Mouse (Mus musculus) liver, embryonic 11.5 days (tissue): Measurements from ENCODE around the gene Ccdc162. TPM values are rescaled to one million over a fixed set of nuclear protein-coding genes. Genes with fewer than 3 reads are reported as not detected.

Source experiments
- ATAC-seq: fragments of 200-750 bp; cut with Nextera tagmentation; replicated peaks from 2 replicates; pipeline ENCODE4 v1.8.0; 2017; ENCODE audit warnings: moderate number of reproducible peaks, mild to moderate bottlenecking, moderate TSS enrichment, moderate library complexity; ENCODE audit not compliant: low FRiP score
- DNase-seq: peaks from one replicate; pipeline ENCODE4 v3.0.0-alpha.2; 2017; ENCODE audit warnings: low spot score
- H3K27ac ChIP-seq: fragments of 300-500 bp; sonication (generic); 2 replicates; pipeline ENCODE4 v1.5.1; 2014; ENCODE audit warnings: mild to moderate bottlenecking, low read depth, low read length, control low read depth
- H3K27me3 ChIP-seq: fragments of 300-500 bp; sonication (generic); replicated peaks from 2 replicates; pipeline ENCODE4 v1.6.1; 2014; ENCODE audit warnings: low read length, mixed read lengths; ENCODE audit not compliant: control insufficient read depth, insufficient read depth
- H3K36me3 ChIP-seq: fragments of 300-500 bp; sonication (generic); 2 replicates; pipeline ENCODE4 v1.6.1; 2014; ENCODE audit warnings: mild to moderate bottlenecking, low read length, moderate library complexity, mixed read lengths; ENCODE audit not compliant: control insufficient read depth, insufficient read depth
- H3K4me1 ChIP-seq: fragments of 300-500 bp; sonication (generic); replicated peaks from 2 replicates; pipeline ENCODE4 v1.6.1; 2014; ENCODE audit warnings: low read length, mixed read lengths; ENCODE audit not compliant: control insufficient read depth, insufficient read depth
- H3K4me2 ChIP-seq: fragments of 300-500 bp; sonication (generic); 2 replicates; pipeline ENCODE4 v1.6.1; 2014; ENCODE audit warnings: mild to moderate bottlenecking, control low read depth, moderate library complexity
- H3K4me3 ChIP-seq: fragments of 300-500 bp; sonication (generic); 2 replicates; pipeline ENCODE4 v1.5.1; 2014; ENCODE audit warnings: low read depth, low read length, control low read depth
- H3K9ac ChIP-seq: fragments of 300-500 bp; sonication (generic); 2 replicates; pipeline ENCODE4 v1.6.1; 2014; ENCODE audit warnings: low read depth, low read length, control low read depth
- H3K9me3 ChIP-seq: fragments of 300-500 bp; sonication (generic); 2 replicates; pipeline ENCODE4 v1.6.1; 2016; ENCODE audit warnings: low read length, inconsistent platforms, mixed read lengths; ENCODE audit not compliant: control insufficient read depth
- WGBS: fragments of 180-500 bp; shearing (Covaris S2); extraction: QIAGEN DNeasy Blood & Tissue Kit; methylation state at CpG from one replicate; pipeline ENCODE4 v1.1.7; 2014; 5-methylcytosine and 5-hydroxymethylcytosine counted together
- polyA plus RNA-seq: library from polyadenylated mRNA; unstranded; fragments of >200 nt; fragmentation: Nextera tagmentation; extraction: Ambion mirVana; gene quantifications from 2 replicates; pipeline ENCODE4 v1.2.1, GENCODE M21; 2014

The Ccdc162 gene
- polyA plus RNA-seq, 1 experiment from 2014 or later = 0.43 TPM

DNA sequence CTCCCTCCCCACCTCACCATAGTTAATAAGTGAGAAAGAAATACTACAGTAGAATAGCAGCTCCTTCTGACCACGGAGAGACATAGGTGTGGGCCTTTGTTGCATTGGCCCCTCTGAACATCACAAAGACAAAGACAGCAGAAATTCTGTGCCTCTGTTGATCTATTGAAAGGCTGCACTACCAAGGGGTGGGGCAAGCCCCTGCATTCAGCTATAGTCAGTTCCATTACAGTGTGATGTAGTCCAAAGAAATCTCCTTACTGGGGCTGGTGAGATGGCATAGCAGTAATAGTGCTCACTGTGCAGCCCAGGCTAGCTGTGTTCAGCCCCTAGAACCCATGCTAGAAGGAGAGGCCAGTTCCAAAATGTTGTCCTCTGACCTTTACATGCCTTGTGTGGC lies 211.4 kb downstream of the Ccdc162 start:
- Histone ChIP-seq H3K9ac (no peak overlapping the region), H3K9me3 (no peaks in the 10 kb centered on the region), H3K27ac (no peak overlapping the region), H3K4me1 (no peaks in the 10 kb centered on the region), H3K36me3 (no peaks in the 10 kb centered on the region), H3K4me3 (no peak overlapping the region), H3K27me3 (no peaks in the 10 kb centered on the region), H3K4me2 (no peak overlapping the region)
- ATAC-seq (no peak), DNase-seq (no peak)
- WGBS = 82% methylated on average over 1 of the region's 1 CpGs

DNA sequence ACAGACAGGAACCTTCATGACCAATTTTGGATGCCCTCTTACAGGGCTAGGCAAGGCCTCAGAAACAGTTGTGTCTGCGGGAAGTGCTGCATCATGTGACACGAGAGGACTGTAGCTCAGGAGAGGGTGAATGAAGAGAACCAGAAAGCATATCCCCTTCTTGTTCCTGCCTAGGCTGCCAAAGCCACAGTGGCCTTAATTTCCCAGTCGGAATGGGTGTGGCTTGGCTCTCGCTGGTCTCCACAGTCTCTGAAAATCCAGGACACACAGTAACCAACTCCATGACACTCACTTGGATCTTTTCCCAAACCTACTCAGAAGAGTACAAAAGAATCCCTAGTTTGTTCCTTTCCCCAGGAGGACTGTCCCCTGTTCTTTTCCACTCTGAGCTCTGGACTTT lies 215.5 kb downstream of the Ccdc162 start:
- WGBS = 64% methylated on average over 4 of the region's 4 CpGs
- H3K27ac ChIP-seq = no peak overlapping the region
- H3K4me3 ChIP-seq = no peak overlapping the region
- no peaks in the 10 kb centered on the region for H3K36me3 ChIP-seq
- DNase-seq (no peak), ATAC-seq (no peak)
- no peaks in the 10 kb centered on the region for H3K9me3 ChIP-seq
- no peak overlapping the region for H3K4me2 ChIP-seq
- no peak overlapping the region for H3K9ac ChIP-seq
- no peaks in the 10 kb centered on the region for H3K4me1 ChIP-seq
- no peaks in the 10 kb centered on the region for H3K27me3 ChIP-seq

DNA sequence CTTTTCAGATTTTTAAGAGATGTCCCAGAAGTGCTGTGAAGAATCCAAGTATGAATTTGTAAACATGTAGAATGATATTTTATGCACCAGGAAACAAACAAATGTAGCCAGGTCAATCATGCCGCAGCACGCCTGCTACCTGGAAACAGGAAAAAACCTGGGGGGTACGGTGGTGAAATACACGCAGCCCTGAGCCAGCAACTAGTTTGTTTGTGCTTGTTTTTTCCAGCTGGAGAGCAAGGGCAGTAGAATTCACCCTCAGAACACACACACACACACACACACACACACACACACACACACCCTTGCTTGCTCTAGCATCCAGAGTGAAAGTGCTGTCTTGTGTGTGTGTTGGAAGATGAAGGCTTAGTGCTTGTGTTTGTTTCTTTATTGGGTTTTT lies 225.3 kb downstream of the Ccdc162 start:
- no peaks in the 10 kb centered on the region for H3K9me3 ChIP-seq
- no peak overlapping the region for H3K4me3 ChIP-seq
- DNase-seq (no peak), ATAC-seq (no peak)
- H3K27me3 ChIP-seq = no peaks in the 10 kb centered on the region
- 0 out of 2 replicates have a peak, but pooled peaks cover 9% of the 10 kb centered on the region for H3K4me1 ChIP-seq
- H3K36me3 ChIP-seq = peaks cover 7% of the 10 kb centered on the region
- H3K9ac ChIP-seq = no peak overlapping the region
- WGBS = 46% methylated on average over 4 of the region's 4 CpGs
- no peak overlapping the region; the same call in 1 of the 2 replicates for H3K4me2 ChIP-seq
- H3K27ac ChIP-seq = no peak overlapping the region

DNA sequence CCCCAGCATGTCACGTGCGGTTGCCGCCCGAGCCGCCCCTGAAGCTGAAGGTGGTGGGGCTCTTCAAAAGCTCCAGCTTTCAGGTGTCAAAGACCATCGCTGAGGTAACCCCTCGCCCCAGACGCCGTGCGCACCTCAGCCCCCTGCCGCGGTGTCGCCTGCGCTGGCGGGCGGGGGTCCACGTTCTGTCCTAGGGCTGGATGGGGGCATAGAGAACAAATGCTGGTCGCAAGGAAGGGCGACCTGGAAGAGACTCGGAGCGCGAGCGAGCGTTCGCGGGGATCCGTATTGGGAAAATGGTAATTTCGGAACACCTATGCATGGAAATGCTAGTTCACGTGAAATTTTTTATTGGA lies 225.9 kb downstream of the Ccdc162 start:
- H3K27ac ChIP-seq = no peak overlapping the region
- 1% methylated on average over 29 of the region's 29 CpGs for WGBS
- no peak for DNase-seq

DNA sequence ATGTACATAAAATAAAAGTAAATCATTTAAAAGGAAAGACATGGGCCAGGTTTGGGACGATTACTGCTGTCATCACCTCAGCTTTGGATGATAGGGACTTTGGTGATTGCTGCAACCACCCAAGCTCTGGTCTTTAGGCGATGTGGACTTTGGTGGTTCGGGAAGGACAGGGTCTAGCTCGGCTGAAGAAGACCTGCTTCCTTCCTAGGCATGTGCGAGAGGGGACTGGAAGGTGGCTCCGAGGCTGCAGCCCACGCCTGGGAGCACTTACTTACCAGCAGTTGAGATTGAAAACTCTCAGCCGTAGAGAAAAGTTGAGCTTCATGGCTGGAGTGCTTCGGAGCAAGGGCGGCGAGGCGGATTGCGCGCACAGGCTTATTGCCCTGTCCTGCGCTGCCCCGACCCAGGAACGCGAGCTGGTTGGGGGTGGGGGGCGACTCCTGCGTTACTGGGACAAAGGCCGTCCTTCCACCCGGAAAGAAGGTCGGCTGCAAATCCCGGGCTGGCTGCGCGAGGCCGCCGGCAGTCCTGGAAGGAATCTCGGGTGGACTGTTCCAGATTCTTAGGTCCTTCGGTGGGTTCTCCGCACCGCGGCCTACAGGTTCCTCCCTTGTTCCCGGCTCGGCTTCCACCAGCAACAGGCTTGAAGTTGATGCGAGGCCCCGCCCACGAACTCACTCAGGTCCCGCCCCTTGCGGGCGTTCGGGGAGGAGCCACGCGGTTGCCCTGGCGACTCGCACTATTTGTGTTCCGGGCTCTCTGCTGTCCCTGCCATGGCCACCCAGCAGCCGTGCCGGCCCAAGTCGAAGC lies 226.5 kb downstream of the Ccdc162 start, which contains the start of the genes Smpd2 and Ppil6:
Gene Smpd2, minus strand, starts transcription at position 662 of the 810 bp plus-strand sequence.
Gene Ppil6, plus strand, starts transcription at position 732 of the 810 bp plus-strand sequence.
- peak; percentile 96 for DNase-seq
- Histone ChIP-seq H3K27ac (peak within 1 kb of the TSS; percentile 34; the same call in 1 of the 2 replicates), H3K27me3 (no peaks in the 10 kb centered on the region), H3K9me3 (no peaks in the 10 kb centered on the region), H3K4me1 (0 out of 2 replicates have a peak, but pooled peaks cover 9% of the 10 kb centered on the region), H3K36me3 (peaks cover 13% of the 10 kb centered on the region), H3K4me3 (peak within 1 kb of the TSS; percentile 71), H3K9ac (peak within 1 kb of the TSS; percentile 77), H3K4me2 (peak within 1 kb of the TSS; percentile 99)
- WGBS = 2% methylated on average over 50 of the region's 50 CpGs
- ATAC-seq = peak; percentile 93

More for the DNA sequence above, 225.9 kb downstream of the Ccdc162 start:
- Histone ChIP-seq H3K9me3 (no peaks in the 10 kb centered on the region), H3K27me3 (no peaks in the 10 kb centered on the region), H3K9ac (peak overlapping the region; percentile 77), H3K36me3 (peaks cover 12% of the 10 kb centered on the region), H3K4me3 (peak overlapping the region; percentile 71), H3K4me1 (0 out of 2 replicates have a peak, but pooled peaks cover 9% of the 10 kb centered on the region), H3K4me2 (peak overlapping the region; percentile 99)
- ATAC-seq = no peak

DNA sequence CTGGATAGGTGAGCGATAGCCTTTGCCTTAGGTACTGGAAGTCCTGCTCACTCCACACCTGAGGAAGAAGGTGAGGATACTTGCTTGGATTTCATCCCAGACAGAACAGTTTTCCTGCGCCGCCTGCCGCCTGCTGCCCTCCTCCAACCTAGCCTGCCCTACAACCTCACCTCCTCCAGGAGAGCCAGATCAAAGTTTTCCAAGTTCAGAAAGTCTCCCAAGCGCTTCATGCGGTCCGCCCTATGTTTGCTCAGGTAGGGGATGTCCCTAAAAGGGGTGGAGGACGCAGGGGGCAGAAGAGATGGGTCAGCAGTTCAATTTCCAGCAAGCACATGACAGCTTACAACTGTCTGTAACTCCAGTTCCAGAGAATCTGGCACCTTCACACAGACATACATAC lies 227.1 kb downstream of the Ccdc162 start:
- H3K4me2 ChIP-seq = peak overlapping the region; percentile 99
- H3K4me1 ChIP-seq = 0 out of 2 replicates have a peak, but pooled peaks cover 9% of the 10 kb centered on the region
- no peak overlapping the region for H3K27ac ChIP-seq
- H3K27me3 ChIP-seq = no peaks in the 10 kb centered on the region
- ATAC-seq (no peak), DNase-seq (no peak)
- 50% methylated on average over 8 of the region's 8 CpGs for WGBS
- H3K9me3 ChIP-seq = no peaks in the 10 kb centered on the region
- peaks cover 15% of the 10 kb centered on the region for H3K36me3 ChIP-seq
- H3K4me3 ChIP-seq = peak overlapping the region; percentile 71
- peak overlapping the region; percentile 77; the same call in 1 of the 2 replicates for H3K9ac ChIP-seq

DNA sequence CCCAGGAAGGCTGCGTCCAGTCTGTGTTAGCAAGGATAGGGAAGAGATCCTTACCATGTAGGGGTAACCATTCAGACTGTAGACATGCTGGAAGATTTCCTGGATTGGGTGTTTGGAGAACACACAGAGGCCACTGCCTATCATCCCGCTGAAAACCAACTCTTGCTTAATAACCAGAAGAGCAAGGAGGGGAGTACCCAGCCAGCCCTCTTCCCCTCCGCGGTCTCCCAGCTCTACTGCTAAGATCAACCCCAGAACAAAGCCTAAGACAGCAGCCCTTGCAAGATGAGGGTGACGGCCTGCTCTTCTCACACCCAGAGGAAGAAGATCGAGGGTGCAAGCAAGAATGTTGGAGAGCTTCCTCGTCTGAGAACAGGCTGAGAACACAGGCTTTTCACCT lies 227.6 kb downstream of the Ccdc162 start:
- Histone ChIP-seq H3K27ac (no peak overlapping the region), H3K9me3 (no peaks in the 10 kb centered on the region), H3K9ac (no peak overlapping the region), H3K36me3 (peaks cover 19% of the 10 kb centered on the region), H3K4me3 (peak overlapping the region; percentile 71), H3K4me1 (0 out of 2 replicates have a peak, but pooled peaks cover 9% of the 10 kb centered on the region), H3K4me2 (peak overlapping the region; percentile 99), H3K27me3 (no peaks in the 10 kb centered on the region)
- ATAC-seq (no peak), DNase-seq (no peak)
- 39% methylated on average over 7 of the region's 7 CpGs for WGBS
